In genomic region chr14:54636954-54637353, GRCm38 (mm10) we compare ENCODE assay signal across 9 mouse cellular contexts. TPM values are rescaled to one million over a fixed set of nuclear protein-coding genes. Genes with fewer than 3 reads are reported as not detected.
A peak's percentile ranks its signal among the peaks of the same experiment; 100 is the strongest.
DNase-seq lines count a peak whose midpoint lies in the region; TF ChIP-seq lines count a peak whose summit lies in the region.
"Had no signal": no experiment of that assay in that cellular context is flagged by ENCODE, and none has a peak within 500 bp of the region (broad histone marks: within the 10 kb centered on the region; RNA-seq: fewer than 3 reads in every experiment).

No protein-coding gene starts in this region.

- TF ChIP-seq POLR2A in heart, adult 2 months (IDR thresholded peaks at IDR 0.05; ENCODE audit: insufficient read depth, low read depth, low read length): no peak

- no peak overlapping the region for H3K27ac ChIP-seq in heart, adult 2 months

- H3K79me2 ChIP-seq in heart, adult 2 months (replicated peaks; ENCODE audit: control insufficient read depth, insufficient read depth, low read length): no peaks in the 10 kb centered on the region

- peak in 1 of 2 experiments; percentile 59 for DNase-seq in heart, adult 2 months
- DNase-seq in heart, adult 11 months: no peak
- peak; percentile 72 for DNase-seq in right cerebral cortex, postnatal 4 days
- no peak for DNase-seq in right cerebral cortex, adult 2 months (ENCODE audit: low spot score in 2 of 2)
- DNase-seq in cerebellum, postnatal 10 days: peak; percentile 73 to 80
- DNase-seq in lung, postnatal 10 days: peak; percentile 58
- DNase-seq in yolk sac, embryonic 10.5 days (ENCODE audit: low spot score): no peak
- no peak for DNase-seq in frontal cortex, postnatal 10 days (ENCODE audit: low spot score in 2 of 2)

- intact Hi-C loops in heart, adult 2 months (cut with DNase I): no loop called here

- TF ChIP-seq CTCF in heart, adult 2 months (IDR thresholded peaks at IDR 0.05): peak; percentile 88

- no peak overlapping the region for H3K4me3 ChIP-seq in heart, adult 2 months

- H3K36me3 ChIP-seq in heart, adult 2 months (ENCODE audit: control insufficient read depth, insufficient read depth, low read length): no peaks in the 10 kb centered on the region

- H3K4me1 ChIP-seq in heart, adult 2 months (ENCODE audit: control insufficient read depth, insufficient read depth, low read length): no peaks in the 10 kb centered on the region

- 55% methylated on average over 8 of the region's 8 CpGs for WGBS in heart, adult 2 months

- H3K9ac ChIP-seq in heart, adult 2 months (ENCODE audit: low read depth, low read length): no peak overlapping the region

- H3K27me3 ChIP-seq in heart, adult 2 months (ENCODE audit: control insufficient read depth, insufficient read depth, low read length): no peaks in the 10 kb centered on the region

- no peak for TF ChIP-seq EP300 in heart, adult 2 months (IDR thresholded peaks at IDR 0.05; ENCODE audit: insufficient read depth, low read depth, low read length)

RNA-seq across cellular contexts. Expression of gene Gm17606, which starts 3.8 kb away (rescaled TPM):
- not detected for total RNA-seq in heart, adult 2 months (2021)
- not detected in 2 replicates for polyA plus RNA-seq in heart, adult 2 months (2012; rRNA removed)
- total RNA-seq: layer of hippocampus, postnatal 14 days had no signal

RNA-seq across cellular contexts. Expression of gene Cdh24, which starts 4.2 kb away (rescaled TPM):
- total RNA-seq in heart, adult 2 months (2021): under 1 TPM; 0.18 to 0.31 TPM
- polyA plus RNA-seq in heart, adult 2 months (2012; rRNA removed): 1.00 and 1.1 TPM in 2 replicates

RNA-seq across cellular contexts. Expression of gene Psmb11, which starts 15.7 kb away (rescaled TPM):
- total RNA-seq in heart, adult 2 months (2021): not detected
- polyA plus RNA-seq in heart, adult 2 months (2012; rRNA removed): not detected in 2 replicates

RNA-seq across cellular contexts. Expression of gene Psmb5, which starts 19.1 kb away (rescaled TPM):
- total RNA-seq in heart, adult 2 months (2021): 100 to 1,000 TPM; 164 to 187 TPM
- polyA plus RNA-seq in heart, adult 2 months (2012; rRNA removed): 180 and 209 TPM in 2 replicates

RNA-seq across cellular contexts. Expression of gene 4931414P19Rik, which starts 31.2 kb away (rescaled TPM):
- total RNA-seq in heart, adult 2 months (2021): 1 to 10 TPM; 5.9 to 6.4 TPM
- polyA plus RNA-seq in heart, adult 2 months (2012; rRNA removed): 2.4 and 4.4 TPM in 2 replicates

Comparison
In these comparisons a context has a peak if more than half of its experiments do, and no peak if none do; other contexts are left out.
1. DNase-seq: peak in right cerebral cortex, postnatal 4 days (single experiment), cerebellum, postnatal 10 days (2 of 2) and lung, postnatal 10 days (single experiment); none in heart, adult 11 months (single experiment), right cerebral cortex, adult 2 months (0 of 2), yolk sac, embryonic 10.5 days (single experiment) and frontal cortex, postnatal 10 days (0 of 2).